Mouse (Mus musculus) CH12.LX (cell line): ENCODE measurements around the gene Efhd2.

Source experiments
- CTCF ChIP-seq, 2 experiments: IDR thresholded peaks in 1 of 2; conservative IDR thresholded peaks in 1 of 2; 2 replicates each; pipeline ENCODE4 v1.5.1; 2011 to 2012; ENCODE audit warnings: low read depth in 2 of 2, low read length in 2 of 2, improper control_type of control experiment in 1 of 2, inconsistent platforms in 1 of 2, mild to moderate bottlenecking in 1 of 2, moderate library complexity in 1 of 2
- ELF1 ChIP-seq: IDR thresholded peaks from 2 replicates; pipeline ENCODE4 v1.6.1; 2014; ENCODE audit warnings: low read depth, mild to moderate bottlenecking, inconsistent platforms, low read length, improper control_type of control experiment
- ZC3H11A ChIP-seq: IDR thresholded peaks from 2 replicates; pipeline ENCODE4 v1.6.1; 2012; ENCODE audit warnings: low read depth, mild to moderate bottlenecking, inconsistent platforms, low read length, improper control_type of control experiment

GRCm38 (mm10) chr4:141885451-141885850 lies 10.7 kb upstream of the Efhd2 start:
- no peak for TF ChIP-seq CTCF (conservative IDR thresholded peaks at IDR 0.05 in 1 of 2, IDR thresholded peaks at IDR 0.05 in 1 of 2; ENCODE audit: low read depth in 2 of 2, low read length in 2 of 2)
- no peak for TF ChIP-seq ELF1
- TF ChIP-seq ZC3H11A, result no peak
